ENCODE assay signal across 31 mouse cellular contexts in the genomic region with DNA sequence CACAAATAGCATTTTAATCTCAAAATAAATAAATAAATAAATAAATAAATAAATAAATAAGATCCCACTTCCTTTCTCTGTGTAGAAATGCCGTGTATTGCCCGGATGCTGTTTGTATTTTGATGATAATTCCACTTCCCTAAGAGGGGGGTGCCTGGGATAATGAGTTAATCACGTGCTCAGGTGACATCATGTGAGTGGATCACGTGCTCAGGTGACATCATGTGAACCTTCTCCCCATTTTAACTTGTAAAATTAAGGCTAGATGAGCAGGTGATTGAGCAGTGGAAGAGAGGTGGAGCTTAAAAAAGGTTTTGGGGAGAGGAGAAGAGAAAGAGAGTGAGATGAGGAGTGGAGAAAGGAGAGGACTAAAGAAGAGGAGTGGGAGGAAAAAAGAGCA.
"Had no signal": no experiment of that assay in that cellular context is flagged by ENCODE, and none has a peak within 500 bp of the region (broad histone marks: within the 10 kb centered on the region; RNA-seq: fewer than 3 reads in every experiment).

No protein-coding gene starts in this region.

- H3K4me1 ChIP-seq: hindbrain, embryonic 10.5 days; hindbrain, embryonic 15.5 days; intestine, embryonic 15.5 days had no signal

- H3K27me3 ChIP-seq: heart, embryonic 12.5 days; heart, embryonic 13.5 days; heart, embryonic 15.5 days; hindbrain, embryonic 15.5 days; intestine, embryonic 15.5 days; kidney, embryonic 15.5 days had no signal

- H3K36me3 ChIP-seq: heart, embryonic 12.5 days; heart, embryonic 13.5 days; heart, embryonic 15.5 days; hindbrain, embryonic 10.5 days; hindbrain, embryonic 12.5 days; hindbrain, embryonic 13.5 days; hindbrain, embryonic 15.5 days; intestine, embryonic 15.5 days; kidney, embryonic 15.5 days had no signal

- H3K9ac ChIP-seq: heart, embryonic 12.5 days; heart, embryonic 13.5 days; heart, embryonic 15.5 days; hindbrain, embryonic 12.5 days; hindbrain, embryonic 13.5 days; hindbrain, embryonic 14.5 days; hindbrain, embryonic 15.5 days; intestine, embryonic 15.5 days; kidney, embryonic 15.5 days had no signal

- H3K9me3 ChIP-seq: heart, embryonic 12.5 days; heart, embryonic 13.5 days; heart, embryonic 15.5 days; hindbrain, embryonic 10.5 days; hindbrain, embryonic 12.5 days; hindbrain, embryonic 13.5 days; hindbrain, embryonic 15.5 days; intestine, embryonic 15.5 days; kidney, embryonic 15.5 days had no signal

- H3K4me2 ChIP-seq: heart, embryonic 11.5 days; heart, embryonic 12.5 days; heart, embryonic 13.5 days; heart, embryonic 15.5 days; hindbrain, embryonic 12.5 days; hindbrain, embryonic 13.5 days; hindbrain, embryonic 14.5 days; hindbrain, embryonic 15.5 days; intestine, embryonic 15.5 days; kidney, embryonic 15.5 days had no signal

- H3K4me3 ChIP-seq: heart, embryonic 12.5 days; heart, embryonic 13.5 days; heart, embryonic 15.5 days; hindbrain, embryonic 10.5 days; hindbrain, embryonic 12.5 days; hindbrain, embryonic 13.5 days; hindbrain, embryonic 15.5 days; intestine, embryonic 15.5 days; kidney, embryonic 15.5 days; layer of hippocampus, adult 2 months; left cerebral cortex, adult 2 months had no signal

- H3K27ac ChIP-seq: heart, embryonic 13.5 days; heart, embryonic 15.5 days; hindbrain, embryonic 10.5 days; hindbrain, embryonic 12.5 days; hindbrain, embryonic 13.5 days; hindbrain, embryonic 14.5 days; hindbrain, embryonic 15.5 days; hindbrain, postnatal 0 days; intestine, embryonic 15.5 days; kidney, embryonic 15.5 days; kidney, postnatal 0 days; layer of hippocampus, adult 2 months; left cerebral cortex, adult 2 months had no signal

- DNase-seq: heart, postnatal 10 days; heart, postnatal 14 days; heart, postnatal 36 days; heart, postnatal 4 days; kidney, adult 11 months; kidney, adult 18-20 months; kidney, adult 2 months; kidney, adult 8-10 months; kidney, adult 9 months; kidney, postnatal 10 days; kidney, postnatal 14 days; kidney, postnatal 25 days; kidney, postnatal 36 days; kidney, postnatal 4 days; layer of hippocampus, adult 9-11 months; layer of hippocampus, postnatal 36 days had no signal
